Mouse (Mus musculus): ENCODE results near the gene BC016579.

DNA sequence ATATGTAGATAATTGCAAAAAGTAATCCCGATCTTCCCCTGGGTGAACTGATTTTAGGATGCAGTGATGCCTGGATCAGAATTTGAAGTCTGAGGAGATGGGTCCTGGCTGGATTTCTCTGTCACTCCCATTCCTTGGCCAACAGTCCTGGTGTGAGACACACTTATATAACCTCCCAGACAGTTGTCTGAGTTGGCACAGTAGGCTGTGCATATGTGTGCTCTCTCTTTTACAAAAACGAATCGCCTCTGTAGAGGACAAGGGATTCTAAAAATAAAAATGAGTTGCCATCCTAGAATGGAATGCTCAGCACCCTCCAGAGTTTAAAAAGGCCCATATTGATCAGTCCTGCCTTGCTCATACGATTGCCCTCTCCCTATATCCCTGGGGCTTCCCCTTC, 5.7 kb upstream of the BC016579 start:
- no peak for TF ChIP-seq GATA1 (IDR thresholded peaks at IDR 0.05; ENCODE audit: low read length)
- no peak for TF ChIP-seq TAL1 (IDR thresholded peaks at IDR 0.05; ENCODE audit: low read length)

All from erythroblast, embryonic 14.5 days (primary cell).